In genomic region chr11:119738990-119739846, GRCm38 (mm10) we compare ENCODE assay signal across 11 mouse cellular contexts.
DNase-seq lines count a peak whose midpoint lies in the region; ATAC-seq and TF ChIP-seq lines count a peak whose summit lies in the region.
"Had no signal": no experiment of that assay in that cellular context is flagged by ENCODE, and none has a peak within 500 bp of the region (broad histone marks: within the 10 kb centered on the region; RNA-seq: fewer than 3 reads in every experiment).

No protein-coding gene starts in this region.

- no peak overlapping the region for H3K9ac ChIP-seq in forebrain, embryonic 15.5 days (replicated peaks)
- H3K9ac ChIP-seq: embryonic facial prominence, embryonic 15.5 days had no signal

- H3K27me3 ChIP-seq in forebrain, embryonic 15.5 days = no peaks in the 10 kb centered on the region
- H3K27me3 ChIP-seq: embryonic facial prominence, embryonic 15.5 days had no signal

- H3K4me2 ChIP-seq in forebrain, embryonic 15.5 days (replicated peaks) = no peak overlapping the region
- H3K4me2 ChIP-seq: embryonic facial prominence, embryonic 15.5 days had no signal

- peak; percentile 88 for ATAC-seq in forebrain, embryonic 15.5 days (replicated peaks)

- WGBS in forebrain, embryonic 15.5 days = 19% methylated on average over 7 of the region's 7 CpGs

- intact Hi-C loops in gastrocnemius, adult 2 months (cut with DNase I) = no loop called here

- peak; percentile 56 for DNase-seq in layer of hippocampus, adult 11-12 months (ENCODE audit: low spot score)
- DNase-seq in layer of hippocampus, adult 9-10 months (ENCODE audit: low spot score) = no peak
- peak; percentile 48 to 52 for DNase-seq in layer of hippocampus, postnatal 36 days
- DNase-seq in right cerebral cortex, postnatal 10 days (ENCODE audit: low spot score in 2 of 2) = peak; percentile 60 to 77
- no peak for DNase-seq in adipocyte (ENCODE audit: low spot score)
- DNase-seq in gastrocnemius, adult 2 months = no peak
- no peak for DNase-seq in gastrocnemius, adult 8-10 months (ENCODE audit: low spot score in 2 of 2)
- DNase-seq: heart, adult 2 months; lung, adult 18-20 months had no signal

- no peaks in the 10 kb centered on the region for H3K9me3 ChIP-seq in forebrain, embryonic 15.5 days
- H3K9me3 ChIP-seq: embryonic facial prominence, embryonic 15.5 days had no signal

- no peak overlapping the region for H3K4me3 ChIP-seq in forebrain, embryonic 15.5 days
- H3K4me3 ChIP-seq in gastrocnemius, adult 2 months = no peak overlapping the region
- H3K4me3 ChIP-seq: embryonic facial prominence, embryonic 15.5 days; heart, adult 2 months had no signal

- no peak for TF ChIP-seq CTCF in gastrocnemius, adult 2 months (IDR thresholded peaks at IDR 0.05)

- peaks cover 30% of the 10 kb centered on the region for H3K4me1 ChIP-seq in forebrain, embryonic 15.5 days

- no peaks in the 10 kb centered on the region for H3K36me3 ChIP-seq in forebrain, embryonic 15.5 days
- H3K36me3 ChIP-seq: embryonic facial prominence, embryonic 15.5 days had no signal

- H3K27ac ChIP-seq in forebrain, embryonic 15.5 days (replicated peaks) = peak overlapping the region; percentile 81
- H3K27ac ChIP-seq in gastrocnemius, adult 2 months = no peak overlapping the region
- H3K27ac ChIP-seq: embryonic facial prominence, embryonic 15.5 days; heart, adult 2 months had no signal

Comparison
In these comparisons a context has a peak if more than half of its experiments do, and no peak if none do; other contexts are left out.
1. DNase-seq: peak in layer of hippocampus, adult 11-12 months (single experiment), layer of hippocampus, postnatal 36 days (2 of 2) and right cerebral cortex, postnatal 10 days (2 of 2); none in layer of hippocampus, adult 9-10 months (single experiment), adipocyte (single experiment), gastrocnemius, adult 2 months (single experiment) and gastrocnemius, adult 8-10 months (0 of 2).